Mouse (Mus musculus) limb, embryonic 11.5 days (tissue): ENCODE data around the gene Zswim4. TPM values are rescaled to one million over a fixed set of nuclear protein-coding genes. Genes with fewer than 3 reads are reported as not detected.
A peak's percentile ranks its signal among the peaks of the same experiment; 100 is the strongest.

Experiments
- ATAC-seq: fragments of 200-750 bp; cut with Nextera tagmentation; 2 replicates; pipeline ENCODE4 v1.8.0; 2017; ENCODE audit warnings: low read depth; ENCODE audit not compliant: insufficient number of reproducible peaks, low FRiP score, low TSS enrichment
- DNase-seq: peaks from one replicate; pipeline ENCODE4 v3.0.0-alpha.2; 2015; ENCODE audit warnings: low spot score
- H3K27ac ChIP-seq: fragments of 300-500 bp; sonication (generic); replicated peaks from 2 replicates; pipeline ENCODE4 v1.5.1; 2014; ENCODE audit warnings: low read depth, mild to moderate bottlenecking, low read length
- H3K27me3 ChIP-seq: fragments of 300-500 bp; sonication (generic); 2 replicates; pipeline ENCODE4 v1.6.1; 2014; ENCODE audit warnings: mild to moderate bottlenecking, low read length, mixed read lengths; ENCODE audit not compliant: control insufficient read depth, insufficient read depth
- H3K36me3 ChIP-seq: fragments of 300-500 bp; sonication (generic); 2 replicates; pipeline ENCODE4 v1.6.1; 2014; ENCODE audit warnings: mild to moderate bottlenecking, low read length, moderate library complexity, mixed read lengths; ENCODE audit not compliant: control insufficient read depth, insufficient read depth
- H3K4me1 ChIP-seq: fragments of 300-500 bp; sonication (generic); 2 replicates; pipeline ENCODE4 v1.6.1; 2014; ENCODE audit warnings: low read length, mixed read lengths; ENCODE audit not compliant: control insufficient read depth, insufficient read depth
- H3K4me2 ChIP-seq: fragments of 300-500 bp; sonication (generic); 2 replicates; pipeline ENCODE4 v1.6.1; 2014; ENCODE audit warnings: low read depth, mild to moderate bottlenecking, moderate library complexity; ENCODE audit not compliant: severe bottlenecking
- H3K4me3 ChIP-seq: fragments of 300-500 bp; sonication (generic); 2 replicates; pipeline ENCODE4 v1.5.1; 2014; ENCODE audit warnings: low read depth, low read length
- H3K9ac ChIP-seq: fragments of 300-500 bp; sonication (generic); 2 replicates; pipeline ENCODE4 v1.6.1; 2014; ENCODE audit warnings: mild to moderate bottlenecking, low read length
- H3K9me3 ChIP-seq: fragments of 300-500 bp; sonication (generic); 2 replicates; pipeline ENCODE4 v1.6.1; 2016; ENCODE audit warnings: low read length; ENCODE audit not compliant: control insufficient read depth
- WGBS: fragments of 180-500 bp; shearing (Covaris S2); extraction: QIAGEN DNeasy Blood & Tissue Kit; methylation state at CpG from one replicate; pipeline ENCODE4 v1.1.7; 2014; 5-methylcytosine and 5-hydroxymethylcytosine counted together
- polyA plus RNA-seq: library from polyadenylated mRNA; unstranded; fragments of >200 nt; fragmentation: Nextera tagmentation; extraction: Ambion mirVana; gene quantifications from 2 replicates; pipeline ENCODE4 v1.2.1, GENCODE M21; 2014

Gene Zswim4
- polyA plus RNA-seq, 1 experiment from 2014 or later = 24.5 TPM

- no peak overlapping the region for H3K4me3 ChIP-seq
- no peaks in the 10 kb centered on the region for H3K9me3 ChIP-seq
- H3K36me3 ChIP-seq = peaks cover 29% of the 10 kb centered on the region
- WGBS = 92% methylated on average over 5 of the region's 5 CpGs
- DNase-seq = no peak
- ATAC-seq = no peak
- H3K27ac ChIP-seq = no peak overlapping the region
- no peak overlapping the region for H3K4me2 ChIP-seq
- H3K27me3 ChIP-seq = no peaks in the 10 kb centered on the region
- no peaks in the 10 kb centered on the region for H3K4me1 ChIP-seq
- H3K9ac ChIP-seq = no peak overlapping the region
Measured at GRCm38 (mm10) chr8:84218143-84218542, 18.7 kb downstream of the Zswim4 start.

GRCm38 (mm10) chr8:84217206-84217605 is 19.6 kb downstream of the Zswim4 start:
- Histone ChIP-seq H3K27ac (no peak overlapping the region), H3K36me3 (peaks cover 25% of the 10 kb centered on the region; the same call in 1 of the 2 replicates), H3K4me2 (no peak overlapping the region), H3K27me3 (no peaks in the 10 kb centered on the region), H3K4me1 (no peaks in the 10 kb centered on the region), H3K9ac (no peak overlapping the region), H3K4me3 (no peak overlapping the region), H3K9me3 (no peaks in the 10 kb centered on the region)
- ATAC-seq (no peak), DNase-seq (no peak)
- WGBS = 93% methylated on average over 11 of the region's 11 CpGs

GRCm38 (mm10) chr8:84213277-84213676 is 23.6 kb downstream of the Zswim4 start:
- Histone ChIP-seq H3K27ac (no peak overlapping the region), H3K4me1 (0 out of 2 replicates have a peak, but pooled peaks cover 2% of the 10 kb centered on the region), H3K9ac (no peak overlapping the region), H3K27me3 (no peaks in the 10 kb centered on the region), H3K9me3 (no peaks in the 10 kb centered on the region), H3K36me3 (peaks cover 26% of the 10 kb centered on the region), H3K4me2 (no peak overlapping the region), H3K4me3 (no peak overlapping the region)
- no peak for ATAC-seq
- 86% methylated on average over 4 of the region's 4 CpGs for WGBS
- DNase-seq = no peak

- 94% methylated on average over 31 of the region's 31 CpGs for WGBS
- DNase-seq = no peak
Measured at GRCm38 (mm10) chr8:84211881-84212563, 24.8 kb downstream of the Zswim4 start.

GRCm38 (mm10) chr8:84211202-84211601 is 25.7 kb downstream of the Zswim4 start:
- no peak overlapping the region for H3K4me2 ChIP-seq
- no peak overlapping the region for H3K4me3 ChIP-seq
- no peak overlapping the region for H3K27ac ChIP-seq
- DNase-seq (no peak), ATAC-seq (no peak)
- no peaks in the 10 kb centered on the region for H3K9me3 ChIP-seq
- no peak overlapping the region for H3K9ac ChIP-seq
- H3K4me1 ChIP-seq = 0 out of 2 replicates have a peak, but pooled peaks cover 2% of the 10 kb centered on the region
- no peaks in the 10 kb centered on the region for H3K27me3 ChIP-seq
- 86% methylated on average over 3 of the region's 3 CpGs for WGBS
- peaks cover 20% of the 10 kb centered on the region for H3K36me3 ChIP-seq

More at GRCm38 (mm10) chr8:84211881-84212563, 24.8 kb downstream of the Zswim4 start:
- Histone ChIP-seq H3K27ac (no peak overlapping the region), H3K4me2 (no peak overlapping the region), H3K36me3 (peaks cover 20% of the 10 kb centered on the region), H3K27me3 (no peaks in the 10 kb centered on the region), H3K4me3 (no peak overlapping the region), H3K9ac (no peak overlapping the region; the same call in 1 of the 2 replicates), H3K9me3 (no peaks in the 10 kb centered on the region), H3K4me1 (0 out of 2 replicates have a peak, but pooled peaks cover 2% of the 10 kb centered on the region)
- ATAC-seq = no peak

- H3K27me3 ChIP-seq = no peaks in the 10 kb centered on the region
- H3K9me3 ChIP-seq = no peaks in the 10 kb centered on the region
- H3K27ac ChIP-seq = no peak overlapping the region
- H3K4me3 ChIP-seq = no peak overlapping the region
- DNase-seq (peak; percentile 90), ATAC-seq (0 out of 2 replicates have a peak, but pooled peaks have one; percentile 59)
- peaks cover 18% of the 10 kb centered on the region for H3K36me3 ChIP-seq
- 0 out of 2 replicates have a peak, but pooled peaks cover 2% of the 10 kb centered on the region for H3K4me1 ChIP-seq
- H3K4me2 ChIP-seq = no peak overlapping the region
- WGBS = 63% methylated on average over 34 of the region's 34 CpGs
- H3K9ac ChIP-seq = no peak overlapping the region
Measured at GRCm38 (mm10) chr8:84210167-84210791, 26.6 kb downstream of the Zswim4 start.

GRCm38 (mm10) chr8:84208381-84209380 is 28.2 kb downstream of the Zswim4 start:
- Histone ChIP-seq H3K36me3 (peaks cover 12% of the 10 kb centered on the region), H3K9ac (no peak overlapping the region), H3K4me1 (peaks cover 8% of the 10 kb centered on the region), H3K9me3 (no peaks in the 10 kb centered on the region), H3K4me3 (no peak overlapping the region), H3K4me2 (no peak overlapping the region), H3K27me3 (no peaks in the 10 kb centered on the region), H3K27ac (no peak overlapping the region)
- WGBS = 73% methylated on average over 17 of the region's 17 CpGs
- DNase-seq = no peak
- no peak for ATAC-seq

- no peaks in the 10 kb centered on the region for H3K27me3 ChIP-seq
- H3K9ac ChIP-seq = no peak overlapping the region
- peaks cover 15% of the 10 kb centered on the region for H3K4me1 ChIP-seq
- no peaks in the 10 kb centered on the region for H3K9me3 ChIP-seq
- ATAC-seq = no peak
- no peak overlapping the region for H3K27ac ChIP-seq
- no peak overlapping the region for H3K4me3 ChIP-seq
- no peak overlapping the region for H3K4me2 ChIP-seq
- WGBS = 58% methylated on average over 7 of the region's 7 CpGs
- DNase-seq = no peak
- H3K36me3 ChIP-seq = peaks cover 9% of the 10 kb centered on the region
Measured at GRCm38 (mm10) chr8:84207811-84208210, 29.0 kb downstream of the Zswim4 start.
